Mouse (Mus musculus) kidney, adult 2 months (tissue): ENCODE measurements around the gene Atp6v1e1.

ENCODE experiments used
- CTCF ChIP-seq: fragments of 200-500 bp; conservative IDR thresholded peaks from 2 replicates; pipeline ENCODE4 v1.5.1; 2011; ENCODE audit warnings: low read depth, mild to moderate bottlenecking, control low read depth, low read length, moderate library complexity, mixed read lengths; ENCODE audit not compliant: insufficient read depth, insufficient read length
- POLR2A ChIP-seq: fragments of 200-500 bp; IDR thresholded peaks from one replicate; pipeline ENCODE4 v1.6.1; 2011; ENCODE audit warnings: low read depth, low read length, control low read depth

- TF ChIP-seq CTCF (no peak), POLR2A (no peak)
Measured at GRCm38 (mm10) chr6:120795422-120796086, 27.0 kb downstream of the Atp6v1e1 start.
